Mouse (Mus musculus) hindbrain, embryonic 11.5 days (tissue): ENCODE data around the gene Pdlim7. TPM values are rescaled to one million over a fixed set of nuclear protein-coding genes. Genes with fewer than 3 reads are reported as not detected.

Source experiments
- ATAC-seq: fragments of 200-750 bp; cut with Nextera tagmentation; 2 replicates; pipeline ENCODE4 v1.8.0; 2017; ENCODE audit warnings: mild to moderate bottlenecking, moderate TSS enrichment, moderate library complexity; ENCODE audit not compliant: low FRiP score
- DNase-seq: peaks from one replicate; pipeline ENCODE4 v3.0.0-alpha.2; 2015; ENCODE audit warnings: low spot score
- H3K27ac ChIP-seq: fragments of 300-500 bp; sonication (generic); 2 replicates; pipeline ENCODE4 v1.5.1; 2014; ENCODE audit warnings: mild to moderate bottlenecking, low read depth, low read length
- H3K27me3 ChIP-seq: fragments of 300-500 bp; sonication (generic); 2 replicates; pipeline ENCODE4 v1.6.1; 2014; ENCODE audit warnings: mild to moderate bottlenecking, low read length, moderate library complexity, mixed read lengths; ENCODE audit not compliant: control insufficient read depth, insufficient read depth
- H3K36me3 ChIP-seq: fragments of 300-500 bp; sonication (generic); 2 replicates; pipeline ENCODE4 v1.6.1; 2014; ENCODE audit warnings: mild to moderate bottlenecking, low read length, moderate library complexity, mixed read lengths; ENCODE audit not compliant: control insufficient read depth, insufficient read depth
- H3K4me1 ChIP-seq: fragments of 300-500 bp; sonication (generic); replicated peaks from 2 replicates; pipeline ENCODE4 v1.6.1; 2014; ENCODE audit warnings: low read length, mixed read lengths; ENCODE audit not compliant: control insufficient read depth, insufficient read depth
- H3K4me2 ChIP-seq: fragments of 300-500 bp; sonication (generic); replicated peaks from 2 replicates; pipeline ENCODE4 v1.6.1; 2014; ENCODE audit warnings: mild to moderate bottlenecking, low read depth, low read length
- H3K4me3 ChIP-seq: fragments of 300-500 bp; sonication (generic); 2 replicates; pipeline ENCODE4 v1.5.1; 2014; ENCODE audit warnings: low read depth, low read length
- H3K9ac ChIP-seq: fragments of 300-500 bp; sonication (generic); 2 replicates; pipeline ENCODE4 v1.6.1; 2014; ENCODE audit warnings: low read depth, low read length
- H3K9me3 ChIP-seq: fragments of 300-500 bp; sonication (generic); 2 replicates; pipeline ENCODE4 v1.6.1; 2016; ENCODE audit warnings: low read length; ENCODE audit not compliant: control insufficient read depth
- WGBS: fragments of 180-500 bp; shearing (Covaris S2); extraction: QIAGEN DNeasy Blood & Tissue Kit; methylation state at CpG from one replicate; pipeline ENCODE4 v1.1.7; 2014; 5-methylcytosine and 5-hydroxymethylcytosine counted together
- polyA plus RNA-seq: library from polyadenylated mRNA; unstranded; fragments of >200 nt; fragmentation: Nextera tagmentation; extraction: Ambion mirVana; gene quantifications from 2 replicates; pipeline ENCODE4 v1.2.1, GENCODE M21; 2014

Gene Pdlim7
- polyA plus RNA-seq, 1 experiment from 2014 or later = 152 TPM

GRCm38 (mm10) chr13:55446483-55447105 is 66.9 kb downstream of the Pdlim7 start:
- Histone ChIP-seq H3K27ac (no peak overlapping the region), H3K4me2 (peak overlapping the region; percentile 50; the same call in 1 of the 2 replicates), H3K4me1 (peaks cover 2% of the 10 kb centered on the region; the same call in 1 of the 2 replicates), H3K9ac (peak overlapping the region; percentile 92), H3K27me3 (no peaks in the 10 kb centered on the region), H3K36me3 (peaks cover 5% of the 10 kb centered on the region; the same call in 1 of the 2 replicates), H3K9me3 (no peaks in the 10 kb centered on the region), H3K4me3 (peak overlapping the region; percentile 89)
- WGBS = 78% methylated on average over 6 of the region's 6 CpGs
- ATAC-seq (no peak), DNase-seq (no peak)

Other genes starting within 250 kb of the Pdlim7 start
- 433 and 450 TPM in 2 replicates for gene Prelid1, start 193.2 kb downstream of the Pdlim7 start, polyA plus RNA-seq
- gene Rab24, start 191.7 kb downstream of the Pdlim7 start, polyA plus RNA-seq = 90.2 and 90.9 TPM in 2 replicates
- gene Mxd3, start 183.9 kb downstream of the Pdlim7 start, polyA plus RNA-seq = 28.4 and 30.5 TPM in 2 replicates
- 64.8 and 77.3 TPM in 2 replicates for gene Lman2, start 150.9 kb downstream of the Pdlim7 start, polyA plus RNA-seq
- 0.42 and 0.48 TPM in 2 replicates for gene Rgs14, start 143.9 kb downstream of the Pdlim7 start, polyA plus RNA-seq
- gene Slc34a1, start 115.5 kb downstream of the Pdlim7 start, polyA plus RNA-seq = not detected in 2 replicates
- gene Pfn3, start 98.4 kb downstream of the Pdlim7 start, polyA plus RNA-seq = not detected in 2 replicates
- gene F12, start 86.9 kb downstream of the Pdlim7 start, polyA plus RNA-seq = 0.28 TPM in 1 of 2 replicates, not detected in the other
- 37.6 and 52.3 TPM in 2 replicates for gene Grk6, start 68.6 kb downstream of the Pdlim7 start, polyA plus RNA-seq
- gene Prr7, start 49.4 kb downstream of the Pdlim7 start, polyA plus RNA-seq = 2.4 and 2.5 TPM in 2 replicates
- 277 and 314 TPM in 2 replicates for gene Dbn1, start 25.6 kb downstream of the Pdlim7 start, polyA plus RNA-seq
- gene Dok3, start 15.6 kb upstream of the Pdlim7 start, polyA plus RNA-seq = 2.2 and 2.8 TPM in 2 replicates
- 67.6 and 75.0 TPM in 2 replicates for gene Ddx41, start 23.0 kb upstream of the Pdlim7 start, polyA plus RNA-seq
- gene Fam193b, start 57.4 kb upstream of the Pdlim7 start, polyA plus RNA-seq = 44.5 and 45.9 TPM in 2 replicates
- gene Tmed9, start 60.1 kb upstream of the Pdlim7 start, polyA plus RNA-seq = 50.1 and 63.8 TPM in 2 replicates
- 23.2 and 27.7 TPM in 2 replicates for gene B4galt7, start 86.2 kb upstream of the Pdlim7 start, polyA plus RNA-seq
- 70.5 and 73.4 TPM in 2 replicates for gene Caml, start 109.3 kb upstream of the Pdlim7 start, polyA plus RNA-seq
- 47.2 and 50.8 TPM in 2 replicates for gene Ddx46, start 121.4 kb upstream of the Pdlim7 start, polyA plus RNA-seq
- gene B230219D22Rik, start 179.4 kb upstream of the Pdlim7 start, polyA plus RNA-seq = 69.5 and 74.3 TPM in 2 replicates
- 103 and 108 TPM in 2 replicates for gene Txndc15, start 201.0 kb upstream of the Pdlim7 start, polyA plus RNA-seq
- 27.9 and 29.9 TPM in 2 replicates for gene Pcbd2, start 213.7 kb upstream of the Pdlim7 start, polyA plus RNA-seq